ENCODE assay signal across 7 mouse cellular contexts in genomic region chr1:153652938-153653623, GRCm38 (mm10). TPM values are rescaled to one million over a fixed set of nuclear protein-coding genes. Genes with fewer than 3 reads are reported as not detected.
A peak's percentile ranks its signal among the peaks of the same experiment; 100 is the strongest.
DNase-seq lines count a peak whose midpoint lies in the region; ATAC-seq and TF ChIP-seq lines count a peak whose summit lies in the region.

Gene Rgs8, plus strand, starts transcription at chr1:153653025.

- peak; percentile 76 for ATAC-seq in lung, embryonic 14.5 days (ENCODE audit: insufficient read depth)
- peak; percentile 89 for ATAC-seq in hindbrain, embryonic 11.5 days (ENCODE audit: low FRiP score)
- peak; percentile 60; the same call in 1 of the 2 replicates for ATAC-seq in limb, embryonic 13.5 days (ENCODE audit: low FRiP score, low read depth)

- no peak for TF ChIP-seq CTCF in lung, embryonic 14.5 days (IDR thresholded peaks at IDR 0.05; ENCODE audit: low read depth)
- no peak for TF ChIP-seq CTCF in lung, adult 2 months (IDR thresholded peaks at IDR 0.05; ENCODE audit: insufficient read depth, low read length)

- peak within 1 kb of the TSS; percentile 23 for H3K4me3 ChIP-seq in lung, embryonic 14.5 days (ENCODE audit: low read depth, low read length)
- H3K4me3 ChIP-seq in lung, adult 2 months (replicated peaks; ENCODE audit: extremely low read depth, low read depth, low read length): no peak within 1 kb of the TSS
- H3K4me3 ChIP-seq in hindbrain, embryonic 11.5 days (ENCODE audit: low read depth, low read length): peak within 1 kb of the TSS; percentile 34
- H3K4me3 ChIP-seq in limb, embryonic 13.5 days: peak within 1 kb of the TSS; percentile 44

- no peaks in the 10 kb centered on the region for H3K36me3 ChIP-seq in lung, embryonic 14.5 days (ENCODE audit: insufficient read depth)
- H3K36me3 ChIP-seq in hindbrain, embryonic 11.5 days (ENCODE audit: control insufficient read depth, insufficient read depth, low read length): no peaks in the 10 kb centered on the region
- no peaks in the 10 kb centered on the region for H3K36me3 ChIP-seq in limb, embryonic 13.5 days

- H3K27me3 ChIP-seq in lung, embryonic 14.5 days (ENCODE audit: insufficient read depth, low read length): peaks cover 21% of the 10 kb centered on the region
- H3K27me3 ChIP-seq in hindbrain, embryonic 11.5 days (ENCODE audit: control insufficient read depth, insufficient read depth, low read length): no peaks in the 10 kb centered on the region; the same call in 1 of the 2 replicates
- peaks cover 58% of the 10 kb centered on the region for H3K27me3 ChIP-seq in limb, embryonic 13.5 days

- H3K27ac ChIP-seq in lung, embryonic 14.5 days (ENCODE audit: low read depth): no peak within 1 kb of the TSS
- 0 out of 2 replicates have a peak within 1 kb of the TSS, but pooled peaks have one; percentile 47 for H3K27ac ChIP-seq in hindbrain, embryonic 11.5 days (ENCODE audit: low read depth, low read length)
- H3K27ac ChIP-seq in limb, embryonic 13.5 days: peak within 1 kb of the TSS; percentile 39; the same call in 1 of the 2 replicates

- WGBS in lung, embryonic 14.5 days: 1% methylated on average over 26 of the region's 26 CpGs
- WGBS in lung, adult 2 months: 8% methylated on average over 26 of the region's 26 CpGs
- under 1% methylated on average over 26 of the region's 26 CpGs for WGBS in hindbrain, embryonic 11.5 days
- 1% methylated on average over 26 of the region's 26 CpGs for WGBS in limb, embryonic 13.5 days

- no peaks in the 10 kb centered on the region for H3K9me3 ChIP-seq in lung, embryonic 14.5 days (ENCODE audit: low read depth, low read length)
- H3K9me3 ChIP-seq in hindbrain, embryonic 11.5 days (ENCODE audit: control insufficient read depth, low read length): no peaks in the 10 kb centered on the region
- no peaks in the 10 kb centered on the region for H3K9me3 ChIP-seq in limb, embryonic 13.5 days

- H3K4me2 ChIP-seq in lung, embryonic 14.5 days: peak within 1 kb of the TSS; percentile 58
- peak within 1 kb of the TSS; percentile 67 for H3K4me2 ChIP-seq in hindbrain, embryonic 11.5 days (replicated peaks; ENCODE audit: low read depth, low read length)
- peak within 1 kb of the TSS; percentile 75 for H3K4me2 ChIP-seq in limb, embryonic 13.5 days (replicated peaks)

- DNase-seq in lung, embryonic 14.5 days: peak; percentile 57
- DNase-seq in lung, adult 2 months: no peak
- DNase-seq in cerebellum, postnatal 36 days: peak; percentile 65 to 72
- peak; percentile 82 for DNase-seq in hindbrain, embryonic 11.5 days (ENCODE audit: low spot score)
- DNase-seq in retina, postnatal 1 day: peak; percentile 84
- no peak for DNase-seq in adrenal gland, postnatal 4 days (ENCODE audit: low spot score in 2 of 2)

- H3K4me1 ChIP-seq in lung, embryonic 14.5 days (ENCODE audit: insufficient read depth): no peaks in the 10 kb centered on the region
- H3K4me1 ChIP-seq in lung, adult 2 months (ENCODE audit: control insufficient read depth, insufficient read depth, low read length): no peaks in the 10 kb centered on the region
- H3K4me1 ChIP-seq in hindbrain, embryonic 11.5 days (replicated peaks; ENCODE audit: control insufficient read depth, insufficient read depth, low read length): no peaks in the 10 kb centered on the region; the same call in 1 of the 2 replicates
- peaks cover 34% of the 10 kb centered on the region for H3K4me1 ChIP-seq in limb, embryonic 13.5 days

- H3K9ac ChIP-seq in lung, embryonic 14.5 days: no peak within 1 kb of the TSS
- peak within 1 kb of the TSS; percentile 51; the same call in 1 of the 2 replicates for H3K9ac ChIP-seq in hindbrain, embryonic 11.5 days (ENCODE audit: low read depth, low read length)
- peak within 1 kb of the TSS; percentile 59 for H3K9ac ChIP-seq in limb, embryonic 13.5 days

- no peak for TF ChIP-seq POLR2A in lung, adult 2 months (IDR thresholded peaks at IDR 0.05; ENCODE audit: borderline replicate concordance, extremely low read depth, low read depth, low read length)

RNA-seq across cellular contexts. Expression of gene Rgs8, which starts in this region (rescaled TPM):
- polyA plus RNA-seq in lung, embryonic 14.5 days (2014; fragmentation: Nextera tagmentation; extraction: Ambion mirVana): 0.14 and 0.20 TPM in 2 replicates
- polyA plus RNA-seq in lung, adult 2 months (2012; rRNA removed): 0.01 TPM in 1 of 2 replicates, not detected in the other
- polyA plus RNA-seq in hindbrain, embryonic 11.5 days (2014; fragmentation: Nextera tagmentation; extraction: Ambion mirVana): 5.8 and 7.9 TPM in 2 replicates
- polyA plus RNA-seq in limb, embryonic 13.5 days (2015; fragmentation: Nextera tagmentation; extraction: Ambion mirVana): 1.8 TPM in 2 replicates
- under 1 TPM; 0.48 to 0.65 TPM for total RNA-seq in adrenal gland, postnatal 4 days (2021)

Comparison
In these comparisons a context has a peak if more than half of its experiments do, and no peak if none do; other contexts are left out.
1. Peak in DNase-seq, ATAC-seq, H3K4me3 ChIP-seq and H3K4me2 ChIP-seq in lung, embryonic 14.5 days; RNA of the gene not detected or under 1 TPM.
2. DNase-seq: peak in cerebellum, postnatal 36 days (2 of 2), hindbrain, embryonic 11.5 days (single experiment) and retina, postnatal 1 day (single experiment); none in lung, adult 2 months (single experiment) and adrenal gland, postnatal 4 days (0 of 2).
3. Peak in every context shown above with its lines, with median percentiles within 50 percentile points of each other: ATAC-seq and H3K4me2 ChIP-seq.